ENCODE assay signal across 8 mouse cellular contexts in genomic region chr5:76928124-76928832, GRCm38 (mm10). TPM values are rescaled to one million over a fixed set of nuclear protein-coding genes. Genes with fewer than 3 reads are reported as not detected.
A peak's percentile ranks its signal among the peaks of the same experiment; 100 is the strongest.
DNase-seq lines count a peak whose midpoint lies in the region; ATAC-seq and TF ChIP-seq lines count a peak whose summit lies in the region.

No protein-coding gene starts in this region.

- TF ChIP-seq POLR2A in limb, embryonic 14.5 days (IDR thresholded peaks at IDR 0.05; ENCODE audit: borderline replicate concordance, extremely low read depth, insufficient read depth, insufficient read length), result no peak

- intact Hi-C loops in left cerebral cortex, postnatal 4 days (cut with DNase I), result no loop called here

- 0 out of 2 replicates have a peak, but pooled peaks cover 3% of the 10 kb centered on the region for H3K4me1 ChIP-seq in intestine, embryonic 14.5 days (replicated peaks; ENCODE audit: control insufficient read depth, insufficient read depth, low read length)
- no peaks in the 10 kb centered on the region for H3K4me1 ChIP-seq in intestine, embryonic 15.5 days (replicated peaks)
- H3K4me1 ChIP-seq in limb, embryonic 14.5 days (ENCODE audit: control insufficient read depth, insufficient read depth, low read length), result no peaks in the 10 kb centered on the region

- H3K4me2 ChIP-seq in intestine, embryonic 14.5 days (ENCODE audit: low read length), result no peak overlapping the region
- H3K4me2 ChIP-seq in intestine, embryonic 15.5 days (replicated peaks), result no peak overlapping the region
- peak overlapping the region; percentile 29 for H3K4me2 ChIP-seq in limb, embryonic 14.5 days (replicated peaks; ENCODE audit: low read depth, low read length, severe bottlenecking)

- DNase-seq in intestine, embryonic 14.5 days (ENCODE audit: low spot score), result peak; percentile 42
- peak; percentile 40 to 41 for DNase-seq in adrenal gland, postnatal 36 days
- DNase-seq in heart, adult 8-10 months (ENCODE audit: low spot score), result peak; percentile 64
- peak; percentile 74 for DNase-seq in limb, embryonic 14.5 days (ENCODE audit: low spot score)
- DNase-seq in thymus, adult 18-20 months, result no peak
- no peak for DNase-seq in left cerebral cortex, postnatal 4 days

- no peak overlapping the region for H3K4me3 ChIP-seq in intestine, embryonic 14.5 days (ENCODE audit: low read depth, low read length)
- no peak overlapping the region for H3K4me3 ChIP-seq in intestine, embryonic 15.5 days (replicated peaks)
- no peak overlapping the region for H3K4me3 ChIP-seq in limb, embryonic 14.5 days (replicated peaks; ENCODE audit: low read length)

- H3K27me3 ChIP-seq in intestine, embryonic 14.5 days (replicated peaks; ENCODE audit: control insufficient read depth, insufficient read depth, low read length), result no peaks in the 10 kb centered on the region
- no peaks in the 10 kb centered on the region for H3K27me3 ChIP-seq in intestine, embryonic 15.5 days (replicated peaks)
- H3K27me3 ChIP-seq in limb, embryonic 14.5 days (ENCODE audit: control insufficient read depth, insufficient read depth, low read length), result no peaks in the 10 kb centered on the region

- 0 out of 2 replicates have a peak overlapping the region, but pooled peaks have one; percentile 2 for H3K27ac ChIP-seq in intestine, embryonic 14.5 days (ENCODE audit: low read depth)
- no peak overlapping the region for H3K27ac ChIP-seq in intestine, embryonic 15.5 days
- peak overlapping the region; percentile 69 for H3K27ac ChIP-seq in limb, embryonic 14.5 days (replicated peaks; ENCODE audit: low read depth, low read length)

- H3K36me3 ChIP-seq in intestine, embryonic 14.5 days (ENCODE audit: control insufficient read depth, insufficient read depth, low read length), result peaks cover 26% of the 10 kb centered on the region
- H3K36me3 ChIP-seq in intestine, embryonic 15.5 days, result peaks cover 21% of the 10 kb centered on the region; the same call in 1 of the 2 replicates
- H3K36me3 ChIP-seq in limb, embryonic 14.5 days (ENCODE audit: control insufficient read depth, insufficient read depth, low read length), result peaks cover 18% of the 10 kb centered on the region

- H3K9ac ChIP-seq in intestine, embryonic 14.5 days (ENCODE audit: low read length), result no peak overlapping the region
- no peak overlapping the region for H3K9ac ChIP-seq in intestine, embryonic 15.5 days
- no peak overlapping the region for H3K9ac ChIP-seq in limb, embryonic 14.5 days (ENCODE audit: low read depth, low read length, severe bottlenecking)

- 77% methylated on average over 16 of the region's 16 CpGs for WGBS in intestine, embryonic 14.5 days
- WGBS in intestine, embryonic 15.5 days, result 77% methylated on average over 16 of the region's 16 CpGs
- 70% methylated on average over 16 of the region's 16 CpGs for WGBS in limb, embryonic 14.5 days

- peaks cover 10% of the 10 kb centered on the region; the same call in 1 of the 2 replicates for H3K9me3 ChIP-seq in intestine, embryonic 14.5 days (ENCODE audit: control insufficient read depth, low read length)
- H3K9me3 ChIP-seq in intestine, embryonic 15.5 days, result no peaks in the 10 kb centered on the region
- no peaks in the 10 kb centered on the region for H3K9me3 ChIP-seq in limb, embryonic 14.5 days (ENCODE audit: control insufficient read depth, low read length)

- no peak for ATAC-seq in intestine, embryonic 14.5 days (replicated peaks; ENCODE audit: low FRiP score, low TSS enrichment, low read depth)
- no peak; the same call in 1 of the 2 replicates for ATAC-seq in intestine, embryonic 15.5 days
- peak; percentile 73 for ATAC-seq in limb, embryonic 14.5 days (ENCODE audit: low FRiP score, low read depth)
- ATAC-seq in erythroblast, adult 5-6 weeks (replicated peaks; ENCODE audit: low FRiP score, poor library complexity, severe bottlenecking), result no peak

RNA-seq across cellular contexts. Expression of gene Paics, which starts 22.8 kb away (rescaled TPM):
- polyA plus RNA-seq in intestine, embryonic 14.5 days (2014; fragmentation: Nextera tagmentation; extraction: Ambion mirVana), result 241 and 252 TPM in 2 replicates
- polyA plus RNA-seq in intestine, embryonic 15.5 days (2015; fragmentation: Nextera tagmentation; extraction: Ambion mirVana), result 193 and 208 TPM in 2 replicates
- total RNA-seq in adrenal gland, postnatal 36 days (2021), result 100 to 1,000 TPM; 174 to 239 TPM
- 100 to 1,000 TPM; 149 to 170 (median 159) TPM for total RNA-seq in heart, adult 8-10 months (2022)
- 123 and 146 TPM in 2 replicates for polyA plus RNA-seq in limb, embryonic 14.5 days (2012; rRNA removed)
- polyA plus RNA-seq in limb, embryonic 14.5 days (2014; fragmentation: Nextera tagmentation; extraction: Ambion mirVana), result 254 and 266 TPM in 2 replicates
- 100 to 1,000 TPM; 109 to 118 TPM for total RNA-seq in left cerebral cortex, postnatal 4 days (2021)
- 72.1 and 74.2 TPM in 2 replicates for total RNA-seq in erythroblast, adult 5-6 weeks (2015; ENCODE audit: low replicate concordance)
- 55.9 and 80.4 TPM in 2 replicates for total RNA-seq in erythroblast, adult 5-6 weeks (2017; ENCODE audit: low replicate concordance)

RNA-seq across cellular contexts. Expression of gene Aasdh, which starts 23.0 kb away (rescaled TPM):
- polyA plus RNA-seq in intestine, embryonic 14.5 days (2014; fragmentation: Nextera tagmentation; extraction: Ambion mirVana), result 18.2 and 25.4 TPM in 2 replicates
- polyA plus RNA-seq in intestine, embryonic 15.5 days (2015; fragmentation: Nextera tagmentation; extraction: Ambion mirVana), result 14.2 and 18.3 TPM in 2 replicates
- total RNA-seq in adrenal gland, postnatal 36 days (2021), result 10 to 100 TPM; 14.7 to 16.6 TPM
- total RNA-seq in heart, adult 8-10 months (2022), result 10 to 100 TPM; 12.5 to 23.2 (median 17.8) TPM
- 24.0 and 24.9 TPM in 2 replicates for polyA plus RNA-seq in limb, embryonic 14.5 days (2012; rRNA removed)
- 15.1 and 15.4 TPM in 2 replicates for polyA plus RNA-seq in limb, embryonic 14.5 days (2014; fragmentation: Nextera tagmentation; extraction: Ambion mirVana)
- total RNA-seq in left cerebral cortex, postnatal 4 days (2021), result 10 to 100 TPM; 25.5 to 27.0 TPM
- 4.2 TPM in 2 replicates for total RNA-seq in erythroblast, adult 5-6 weeks (2015; ENCODE audit: low replicate concordance)
- total RNA-seq in erythroblast, adult 5-6 weeks (2017; ENCODE audit: low replicate concordance), result 3.6 and 13.5 TPM in 2 replicates

RNA-seq across cellular contexts. Expression of gene Ppat, which starts 23.1 kb away (rescaled TPM):
- 39.2 and 43.6 TPM in 2 replicates for polyA plus RNA-seq in intestine, embryonic 14.5 days (2014; fragmentation: Nextera tagmentation; extraction: Ambion mirVana)
- 27.4 and 30.7 TPM in 2 replicates for polyA plus RNA-seq in intestine, embryonic 15.5 days (2015; fragmentation: Nextera tagmentation; extraction: Ambion mirVana)
- 10 to 100 TPM; 17.9 to 24.7 TPM for total RNA-seq in adrenal gland, postnatal 36 days (2021)
- total RNA-seq in heart, adult 8-10 months (2022), result 10 to 100 TPM; 12.7 to 20.9 (median 17.6) TPM
- 13.2 and 14.1 TPM in 2 replicates for polyA plus RNA-seq in limb, embryonic 14.5 days (2012; rRNA removed)
- polyA plus RNA-seq in limb, embryonic 14.5 days (2014; fragmentation: Nextera tagmentation; extraction: Ambion mirVana), result 21.8 and 24.0 TPM in 2 replicates
- 10 to 100 TPM; 19.8 to 22.0 TPM for total RNA-seq in left cerebral cortex, postnatal 4 days (2021)
- total RNA-seq in erythroblast, adult 5-6 weeks (2015; ENCODE audit: low replicate concordance), result 9.8 and 13.3 TPM in 2 replicates
- 12.0 and 12.8 TPM in 2 replicates for total RNA-seq in erythroblast, adult 5-6 weeks (2017; ENCODE audit: low replicate concordance)

RNA-seq across cellular contexts. Expression of gene Srp72, which starts 46.2 kb away (rescaled TPM):
- polyA plus RNA-seq in intestine, embryonic 14.5 days (2014; fragmentation: Nextera tagmentation; extraction: Ambion mirVana), result 91.6 and 98.2 TPM in 2 replicates
- polyA plus RNA-seq in intestine, embryonic 15.5 days (2015; fragmentation: Nextera tagmentation; extraction: Ambion mirVana), result 79.6 and 84.8 TPM in 2 replicates
- 100 to 1,000 TPM; 151 to 162 TPM for total RNA-seq in adrenal gland, postnatal 36 days (2021)
- total RNA-seq in heart, adult 8-10 months (2022), result 10 to 100 TPM; 45.0 to 54.1 (median 49.1) TPM
- polyA plus RNA-seq in limb, embryonic 14.5 days (2012; rRNA removed), result 83.0 and 96.8 TPM in 2 replicates
- 102 and 108 TPM in 2 replicates for polyA plus RNA-seq in limb, embryonic 14.5 days (2014; fragmentation: Nextera tagmentation; extraction: Ambion mirVana)
- 100 to 1,000 TPM; 121 to 134 TPM for total RNA-seq in left cerebral cortex, postnatal 4 days (2021)
- 26.3 and 35.1 TPM in 2 replicates for total RNA-seq in erythroblast, adult 5-6 weeks (2015; ENCODE audit: low replicate concordance)
- total RNA-seq in erythroblast, adult 5-6 weeks (2017; ENCODE audit: low replicate concordance), result 40.6 and 45.2 TPM in 2 replicates

Comparison
In these comparisons a context has a peak if more than half of its experiments do, and no peak if none do; other contexts are left out.
1. DNase-seq: peak in intestine, embryonic 14.5 days (single experiment), adrenal gland, postnatal 36 days (2 of 2), heart, adult 8-10 months (single experiment) and limb, embryonic 14.5 days (single experiment); none in thymus, adult 18-20 months (0 of 2) and left cerebral cortex, postnatal 4 days (single experiment).